Mouse (Mus musculus): ENCODE data around the gene Castor2.

DNA sequence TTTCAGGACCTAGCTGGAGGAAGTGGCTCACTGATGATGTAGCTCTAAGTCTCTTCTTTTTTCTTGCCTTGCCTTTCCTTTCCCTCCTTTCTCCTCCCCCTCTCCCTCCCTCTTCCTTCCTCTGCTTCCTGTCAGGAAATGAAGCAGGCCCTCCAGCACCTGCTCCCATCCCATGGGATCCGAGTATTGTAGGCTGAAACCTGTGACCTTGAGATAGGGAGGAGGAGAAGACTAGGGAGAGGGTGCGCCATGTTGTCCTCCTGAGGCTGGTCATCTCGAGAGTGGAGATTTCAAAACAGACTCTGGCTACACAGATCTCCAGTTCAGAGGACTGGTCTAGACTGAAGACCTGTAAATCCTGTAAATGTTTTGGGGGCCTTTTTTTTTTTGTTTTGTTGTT, 82.7 kb downstream of the Castor2 start:
- TF ChIP-seq SMC3 (IDR thresholded peaks at IDR 0.05; ENCODE audit: low read depth, low read length) (no peak), ELF1 (IDR thresholded peaks at IDR 0.05; ENCODE audit: low read depth, low read length) (no peak), CTCF (conservative IDR thresholded peaks at IDR 0.05 in 1 of 2, IDR thresholded peaks at IDR 0.05 in 1 of 2; ENCODE audit: low read depth in 2 of 2, low read length in 2 of 2) (no peak), ZC3H11A (IDR thresholded peaks at IDR 0.05; ENCODE audit: low read depth, low read length) (no peak), NELFE (IDR thresholded peaks at IDR 0.05; ENCODE audit: low read depth, low read length) (no peak)
